Mouse (Mus musculus): ENCODE measurements around the gene Slc8a1. TPM values are rescaled to one million over a fixed set of nuclear protein-coding genes. Genes with fewer than 3 reads are reported as not detected.
A peak's percentile ranks its signal among the peaks of the same experiment; 100 is the strongest.

Gene Slc8a1
- total and polyA plus RNA-seq, 3 experiments: 49.9 to 460 (median 426) TPM

- WGBS: 63% methylated on average over 6 of the region's 6 CpGs
- Histone ChIP-seq H3K4me1 (ENCODE audit: control insufficient read depth, insufficient read depth, low read length) (peaks cover 10% of the 10 kb centered on the region), H3K4me3 (no peak overlapping the region), H3K27me3 (ENCODE audit: control insufficient read depth, insufficient read depth, low read length) (no peaks in the 10 kb centered on the region), H3K36me3 (ENCODE audit: control insufficient read depth, insufficient read depth, low read length) (peaks cover 6% of the 10 kb centered on the region), H3K27ac (no peak overlapping the region), H3K79me2 (replicated peaks; ENCODE audit: control insufficient read depth, insufficient read depth, low read length) (no peaks in the 10 kb centered on the region), H3K9ac (ENCODE audit: low read depth, low read length) (no peak overlapping the region)
- DNase-seq: no peak
- intact Hi-C loops (cut with DNase I): no loop called here
- TF ChIP-seq EP300 (IDR thresholded peaks at IDR 0.05; ENCODE audit: insufficient read depth, low read depth, low read length): no peak
- no peak for TF ChIP-seq CTCF (IDR thresholded peaks at IDR 0.05)
- no peak for TF ChIP-seq POLR2A (IDR thresholded peaks at IDR 0.05; ENCODE audit: insufficient read depth, low read depth, low read length)
Measured at GRCm38 (mm10) chr17:81546525-81546924, 191.7 kb downstream of the Slc8a1 start.

GRCm38 (mm10) chr17:81546012-81546411, 192.2 kb downstream of the Slc8a1 start:
- Histone ChIP-seq H3K79me2 (replicated peaks; ENCODE audit: control insufficient read depth, insufficient read depth, low read length) (no peaks in the 10 kb centered on the region; the same call in 1 of the 2 replicates), H3K9ac (ENCODE audit: low read depth, low read length) (no peak overlapping the region), H3K36me3 (ENCODE audit: control insufficient read depth, insufficient read depth, low read length) (peaks cover 7% of the 10 kb centered on the region), H3K4me1 (ENCODE audit: control insufficient read depth, insufficient read depth, low read length) (peaks cover 10% of the 10 kb centered on the region), H3K27me3 (ENCODE audit: control insufficient read depth, insufficient read depth, low read length) (no peaks in the 10 kb centered on the region), H3K27ac (no peak overlapping the region), H3K4me3 (no peak overlapping the region)
- 80% methylated on average over 5 of the region's 5 CpGs for WGBS
- TF ChIP-seq POLR2A (IDR thresholded peaks at IDR 0.05; ENCODE audit: insufficient read depth, low read depth, low read length) (no peak), CTCF (IDR thresholded peaks at IDR 0.05) (no peak), EP300 (IDR thresholded peaks at IDR 0.05; ENCODE audit: insufficient read depth, low read depth, low read length) (no peak)
- intact Hi-C loops (cut with DNase I): no loop called here
- no peak for DNase-seq

GRCm38 (mm10) chr17:81544926-81545325, 193.3 kb downstream of the Slc8a1 start:
- Histone ChIP-seq H3K27ac (no peak overlapping the region), H3K36me3 (ENCODE audit: control insufficient read depth, insufficient read depth, low read length) (peaks cover 7% of the 10 kb centered on the region), H3K27me3 (ENCODE audit: control insufficient read depth, insufficient read depth, low read length) (no peaks in the 10 kb centered on the region), H3K9ac (ENCODE audit: low read depth, low read length) (no peak overlapping the region), H3K79me2 (replicated peaks; ENCODE audit: control insufficient read depth, insufficient read depth, low read length) (no peaks in the 10 kb centered on the region; the same call in 1 of the 2 replicates), H3K4me3 (no peak overlapping the region), H3K4me1 (ENCODE audit: control insufficient read depth, insufficient read depth, low read length) (peaks cover 9% of the 10 kb centered on the region)
- intact Hi-C loops (cut with DNase I): no loop called here
- WGBS: 55% methylated on average over 3 of the region's 3 CpGs
- TF ChIP-seq CTCF (IDR thresholded peaks at IDR 0.05) (no peak), POLR2A (IDR thresholded peaks at IDR 0.05; ENCODE audit: insufficient read depth, low read depth, low read length) (no peak), EP300 (IDR thresholded peaks at IDR 0.05; ENCODE audit: insufficient read depth, low read depth, low read length) (no peak)
- no peak for DNase-seq

GRCm38 (mm10) chr17:81542313-81543185, 195.6 kb downstream of the Slc8a1 start:
- intact Hi-C loops (cut with DNase I): no loop called here

GRCm38 (mm10) chr17:81538163-81539160, 199.7 kb downstream of the Slc8a1 start:
- TF ChIP-seq CTCF (IDR thresholded peaks at IDR 0.05) (no peak), EP300 (IDR thresholded peaks at IDR 0.05; ENCODE audit: insufficient read depth, low read depth, low read length) (no peak), POLR2A (IDR thresholded peaks at IDR 0.05; ENCODE audit: insufficient read depth, low read depth, low read length) (no peak)
- no peak overlapping the region for H3K4me3 ChIP-seq
- DNase-seq: no peak
- no peaks in the 10 kb centered on the region; the same call in 1 of the 2 replicates for H3K79me2 ChIP-seq (replicated peaks; ENCODE audit: control insufficient read depth, insufficient read depth, low read length)
- H3K27ac ChIP-seq: peak overlapping the region; percentile 86
- WGBS: 38% methylated on average over 9 of the region's 9 CpGs
- H3K4me1 ChIP-seq (ENCODE audit: control insufficient read depth, insufficient read depth, low read length): peaks cover 10% of the 10 kb centered on the region
- no peak overlapping the region for H3K9ac ChIP-seq (ENCODE audit: low read depth, low read length)
- intact Hi-C loops (cut with DNase I): no loop called here
- peaks cover 10% of the 10 kb centered on the region for H3K36me3 ChIP-seq (ENCODE audit: control insufficient read depth, insufficient read depth, low read length)
- no peaks in the 10 kb centered on the region for H3K27me3 ChIP-seq (ENCODE audit: control insufficient read depth, insufficient read depth, low read length)

More at GRCm38 (mm10) chr17:81542313-81543185, 195.6 kb downstream of the Slc8a1 start:
- no peak overlapping the region for H3K27ac ChIP-seq
- H3K4me3 ChIP-seq: no peak overlapping the region
- 67% methylated on average over 12 of the region's 12 CpGs for WGBS
- no peaks in the 10 kb centered on the region for H3K27me3 ChIP-seq (ENCODE audit: control insufficient read depth, insufficient read depth, low read length)
- no peak overlapping the region for H3K9ac ChIP-seq (ENCODE audit: low read depth, low read length)
- peak; percentile 47 to 69 for DNase-seq
- H3K4me1 ChIP-seq (ENCODE audit: control insufficient read depth, insufficient read depth, low read length): peaks cover 12% of the 10 kb centered on the region
- H3K36me3 ChIP-seq (ENCODE audit: control insufficient read depth, insufficient read depth, low read length): peaks cover 9% of the 10 kb centered on the region
- TF ChIP-seq CTCF (IDR thresholded peaks at IDR 0.05): no peak
- 0 out of 2 replicates have a peak, but pooled peaks have one; percentile 13 for TF ChIP-seq EP300 (IDR thresholded peaks at IDR 0.05; ENCODE audit: insufficient read depth, low read depth, low read length)
- no peaks in the 10 kb centered on the region; the same call in 1 of the 2 replicates for H3K79me2 ChIP-seq (replicated peaks; ENCODE audit: control insufficient read depth, insufficient read depth, low read length)

Measured in heart, adult 2 months (tissue).